Mouse (Mus musculus) cortical plate, adult 2 months (tissue): ENCODE data around the gene Dennd4a.

ENCODE experiments used
- CTCF ChIP-seq: fragments of 200-500 bp; IDR thresholded peaks from 2 replicates; pipeline ENCODE4 v1.5.1; 2011; ENCODE audit warnings: mild to moderate bottlenecking, control low read depth, low read length; ENCODE audit not compliant: insufficient read depth; ENCODE audit errors: extremely low read depth
- POLR2A ChIP-seq: fragments of 200-500 bp; IDR thresholded peaks from 2 replicates; pipeline ENCODE4 v1.6.1; 2011; ENCODE audit warnings: mild to moderate bottlenecking, low read length, control low read depth; ENCODE audit not compliant: insufficient read depth; ENCODE audit errors: extremely low read depth

DNA sequence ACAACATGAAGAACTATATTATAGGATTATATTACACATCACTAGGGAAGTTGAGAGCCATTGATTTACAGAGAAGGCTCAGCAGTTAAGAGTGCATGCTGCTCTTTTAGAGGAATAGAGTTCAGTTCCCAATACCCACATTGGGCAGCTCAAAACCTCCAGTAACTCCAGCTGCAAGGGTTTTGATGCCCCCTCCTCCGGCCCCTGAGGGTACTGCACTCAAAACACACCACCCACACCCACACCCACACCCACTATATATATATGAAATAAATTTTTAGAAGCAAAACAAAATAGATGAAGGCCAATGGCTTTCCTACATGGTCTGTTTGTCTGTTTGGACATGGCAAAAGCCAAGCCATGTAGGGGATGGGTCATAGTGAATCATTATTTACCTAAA is 33.0 kb upstream of the Dennd4a start:
- TF ChIP-seq CTCF (no peak), POLR2A (no peak)
